8 mouse cellular contexts compared by ENCODE assay signal in the genomic region with DNA sequence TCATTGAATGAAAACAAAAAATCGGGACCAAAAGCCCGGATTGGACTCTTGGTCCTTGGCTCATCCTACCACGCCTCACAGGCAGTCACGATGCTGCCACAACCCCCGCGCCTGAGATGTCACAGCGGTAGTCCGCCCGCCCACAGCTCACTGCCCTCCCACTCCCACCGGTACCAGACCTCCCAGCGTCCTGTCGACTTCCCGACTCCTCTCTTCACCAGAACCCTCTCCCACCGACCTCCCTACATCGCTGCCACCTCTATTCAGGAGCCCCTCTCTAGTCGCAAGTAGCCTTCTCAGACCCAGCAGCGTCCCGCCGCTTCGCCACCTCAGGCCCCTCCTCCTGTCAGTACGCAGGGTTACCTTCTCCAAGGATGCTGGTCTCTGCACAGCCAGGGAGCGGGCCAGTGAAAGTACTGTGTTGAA. TPM values are rescaled to one million over a fixed set of nuclear protein-coding genes. Genes with fewer than 3 reads are reported as not detected.
DNase-seq lines count a peak whose midpoint lies in the region; ATAC-seq and TF ChIP-seq lines count a peak whose summit lies in the region.

No protein-coding gene starts in this region.

- H3K36me3 ChIP-seq in embryonic facial prominence, embryonic 11.5 days (replicated peaks; ENCODE audit: control insufficient read depth, insufficient read depth, low read depth, low read length): no peaks in the 10 kb centered on the region
- H3K36me3 ChIP-seq in stomach, postnatal 0 days (ENCODE audit: control insufficient read depth, insufficient read depth, low read length): no peaks in the 10 kb centered on the region

- ATAC-seq in embryonic facial prominence, embryonic 11.5 days (replicated peaks; ENCODE audit: insufficient number of reproducible peaks, low FRiP score, low TSS enrichment, low read depth): peak; percentile 89
- ATAC-seq in granulocyte monocyte progenitor cell, adult 5-6 weeks (replicated peaks; ENCODE audit: poor library complexity, severe bottlenecking): peak; percentile 49
- ATAC-seq in megakaryocyte-erythroid progenitor cell, adult 5-6 weeks (replicated peaks; ENCODE audit: low FRiP score, low TSS enrichment, poor library complexity, severe bottlenecking): peak; percentile 52
- ATAC-seq in stomach, postnatal 0 days (ENCODE audit: low FRiP score, low TSS enrichment): peak; percentile 66

- no peak for TF ChIP-seq CTCF in stomach, postnatal 0 days (IDR thresholded peaks at IDR 0.05; ENCODE audit: low read depth)

- peak; percentile 72 for DNase-seq in thymus, postnatal 14 days
- no peak for DNase-seq in thymus, adult 18-20 months
- DNase-seq in embryonic facial prominence, embryonic 11.5 days (ENCODE audit: low spot score): peak; percentile 36
- peak; percentile 74 for DNase-seq in kidney, adult 11 months
- DNase-seq in left cerebral cortex, postnatal 36 days (ENCODE audit: low spot score in 2 of 2): peak; percentile 86 to 90
- DNase-seq in stomach, postnatal 0 days (ENCODE audit: low spot score): no peak

- peak overlapping the region; percentile 54 for H3K4me2 ChIP-seq in embryonic facial prominence, embryonic 11.5 days (ENCODE audit: low read depth, low read length)
- peak overlapping the region; percentile 82 for H3K4me2 ChIP-seq in stomach, postnatal 0 days (replicated peaks; ENCODE audit: low read depth)

- under 1% methylated on average over 22 of the region's 22 CpGs for WGBS in embryonic facial prominence, embryonic 11.5 days
- WGBS in stomach, postnatal 0 days: under 1% methylated on average over 22 of the region's 22 CpGs

- peak overlapping the region; percentile 76 for H3K9ac ChIP-seq in embryonic facial prominence, embryonic 11.5 days (replicated peaks; ENCODE audit: low read length)
- H3K9ac ChIP-seq in stomach, postnatal 0 days (ENCODE audit: low read length): peak overlapping the region; percentile 79

- intact Hi-C loops in left cerebral cortex, postnatal 36 days (cut with DNase I): loop anchor here (5.0 to 10.0 kb wide), 2 partner anchors 47 to 130 kb away; partner anchors contain the start of genes Crkl and Thap7

- H3K27me3 ChIP-seq in embryonic facial prominence, embryonic 11.5 days (ENCODE audit: control insufficient read depth, insufficient read depth, low read length): no peaks in the 10 kb centered on the region
- no peaks in the 10 kb centered on the region for H3K27me3 ChIP-seq in stomach, postnatal 0 days (ENCODE audit: control insufficient read depth, insufficient read depth, low read length)

- H3K9me3 ChIP-seq in embryonic facial prominence, embryonic 11.5 days (replicated peaks; ENCODE audit: control insufficient read depth, low read length): no peaks in the 10 kb centered on the region
- no peaks in the 10 kb centered on the region for H3K9me3 ChIP-seq in stomach, postnatal 0 days (ENCODE audit: control insufficient read depth, low read length)

- peak overlapping the region; percentile 79 for H3K4me3 ChIP-seq in embryonic facial prominence, embryonic 11.5 days (ENCODE audit: low read depth, low read length)
- H3K4me3 ChIP-seq in stomach, postnatal 0 days (ENCODE audit: low read depth, low read length): peak overlapping the region; percentile 83

- H3K4me1 ChIP-seq in embryonic facial prominence, embryonic 11.5 days (ENCODE audit: control insufficient read depth, insufficient read depth, low read length): no peaks in the 10 kb centered on the region
- H3K4me1 ChIP-seq in stomach, postnatal 0 days (replicated peaks; ENCODE audit: control insufficient read depth, insufficient read depth): no peaks in the 10 kb centered on the region; the same call in 1 of the 2 replicates

- no peak for TF ChIP-seq EP300 in stomach, postnatal 0 days (optimal IDR thresholded peaks at IDR 0.05)

- H3K27ac ChIP-seq in embryonic facial prominence, embryonic 11.5 days (replicated peaks; ENCODE audit: low read depth, low read length): no peak overlapping the region
- H3K27ac ChIP-seq in stomach, postnatal 0 days (replicated peaks): peak overlapping the region; percentile 74

RNA-seq across cellular contexts. Expression of gene Snap29, which starts 0.5 kb away (rescaled TPM):
- polyA plus RNA-seq in embryonic facial prominence, embryonic 11.5 days (2014; fragmentation: Nextera tagmentation; extraction: Ambion mirVana): 7.0 and 7.2 TPM in 2 replicates
- total RNA-seq in granulocyte monocyte progenitor cell, adult 5-6 weeks (2014; fragmentation: Nextera tagmentation): 18.4 and 21.0 TPM in 2 replicates
- total RNA-seq in granulocyte monocyte progenitor cell, adult 5-6 weeks (2017): 14.8 and 20.3 TPM in 2 replicates
- total RNA-seq in left cerebral cortex, postnatal 36 days (2021): 10 to 100 TPM; 19.7 to 20.5 TPM
- 17.1 and 19.0 TPM in 2 replicates for total RNA-seq in megakaryocyte-erythroid progenitor cell, adult 5-6 weeks (2014; fragmentation: Nextera tagmentation)
- total RNA-seq in megakaryocyte-erythroid progenitor cell, adult 5-6 weeks (2017): 17.3 and 18.3 TPM in 2 replicates
- 13.8 and 14.7 TPM in 2 replicates for polyA plus RNA-seq in stomach, postnatal 0 days (2015; fragmentation: Nextera tagmentation; extraction: Ambion mirVana)

RNA-seq across cellular contexts. Expression of gene Pi4ka, which starts 0.8 kb away (rescaled TPM):
- 29.9 and 33.9 TPM in 2 replicates for polyA plus RNA-seq in embryonic facial prominence, embryonic 11.5 days (2014; fragmentation: Nextera tagmentation; extraction: Ambion mirVana)
- 52.5 and 78.2 TPM in 2 replicates for total RNA-seq in granulocyte monocyte progenitor cell, adult 5-6 weeks (2014; fragmentation: Nextera tagmentation)
- total RNA-seq in granulocyte monocyte progenitor cell, adult 5-6 weeks (2017): 28.3 and 29.5 TPM in 2 replicates
- 100 to 1,000 TPM; 346 to 353 TPM for total RNA-seq in left cerebral cortex, postnatal 36 days (2021)
- 53.5 and 71.9 TPM in 2 replicates for total RNA-seq in megakaryocyte-erythroid progenitor cell, adult 5-6 weeks (2014; fragmentation: Nextera tagmentation)
- total RNA-seq in megakaryocyte-erythroid progenitor cell, adult 5-6 weeks (2017): 21.9 and 44.8 TPM in 2 replicates
- polyA plus RNA-seq in stomach, postnatal 0 days (2015; fragmentation: Nextera tagmentation; extraction: Ambion mirVana): 15.5 and 16.6 TPM in 2 replicates

RNA-seq across cellular contexts. Expression of gene Crkl, which starts 46.5 kb away (rescaled TPM):
- 85.1 and 90.1 TPM in 2 replicates for polyA plus RNA-seq in embryonic facial prominence, embryonic 11.5 days (2014; fragmentation: Nextera tagmentation; extraction: Ambion mirVana)
- total RNA-seq in granulocyte monocyte progenitor cell, adult 5-6 weeks (2014; fragmentation: Nextera tagmentation): 26.0 and 30.1 TPM in 2 replicates
- total RNA-seq in granulocyte monocyte progenitor cell, adult 5-6 weeks (2017): 19.4 and 20.9 TPM in 2 replicates
- total RNA-seq in left cerebral cortex, postnatal 36 days (2021): 10 to 100 TPM; 30.8 to 34.0 TPM
- total RNA-seq in megakaryocyte-erythroid progenitor cell, adult 5-6 weeks (2014; fragmentation: Nextera tagmentation): 21.5 and 29.3 TPM in 2 replicates
- total RNA-seq in megakaryocyte-erythroid progenitor cell, adult 5-6 weeks (2017): 21.6 and 33.5 TPM in 2 replicates
- polyA plus RNA-seq in stomach, postnatal 0 days (2015; fragmentation: Nextera tagmentation; extraction: Ambion mirVana): 29.1 and 30.0 TPM in 2 replicates

Comparison
In these comparisons a context has a peak if more than half of its experiments do, and no peak if none do; other contexts are left out.
1. DNase-seq: peak in thymus, postnatal 14 days (single experiment), embryonic facial prominence, embryonic 11.5 days (single experiment), kidney, adult 11 months (single experiment) and left cerebral cortex, postnatal 36 days (2 of 2); none in thymus, adult 18-20 months (0 of 2) and stomach, postnatal 0 days (single experiment).
2. RNA of gene Pi4ka, which starts 0.8 kb away (total RNA-seq): 346 to 353 TPM in left cerebral cortex, postnatal 36 days; 28.3 to 78.2 TPM in granulocyte monocyte progenitor cell, adult 5-6 weeks and 21.9 to 71.9 TPM in megakaryocyte-erythroid progenitor cell, adult 5-6 weeks; every median in the first group is over 4 times any median in the second.
3. Peak in every context shown above with its lines, with median percentiles within 50 percentile points of each other: ATAC-seq.